Mouse (Mus musculus) WW6 (cell line): ENCODE data around the gene Olfr58.
"Not testable (repeated sequence)": the region's sequence is repeated elsewhere in the genome, so short reads cannot be mapped to it uniquely, and the experiment has no call there.

ENCODE experiments used
- DNase-seq: peaks from one replicate; pipeline ENCODE4 v3.0.0-alpha.2; 2013; ENCODE audit warnings: low read depth, low spot score

The Olfr58 gene

GRCm38 (mm10) chr9:19779983-19780382 lies at the start of gene Olfr58:
TSS of gene Olfr58 (plus strand) at chr9:19780283.
- DNase-seq, result no peak

GRCm38 (mm10) chr9:19769136-19769535 lies 10.9 kb upstream of the Olfr58 start:
- no peak for DNase-seq

- no peak for DNase-seq
Measured at GRCm38 (mm10) chr9:19769701-19770100, 10.4 kb upstream of the Olfr58 start.

- no peak for DNase-seq
Measured at GRCm38 (mm10) chr9:19803000-19803399, 22.9 kb downstream of the Olfr58 start.

GRCm38 (mm10) chr9:19804606-19805005 lies 24.5 kb downstream of the Olfr58 start, which contains the start of gene Olfr859:
TSS of gene Olfr859 (plus strand) at chr9:19804906.
- not testable (repeated sequence) for DNase-seq
